Mouse (Mus musculus): ENCODE results near the gene Faah. TPM values are rescaled to one million over a fixed set of nuclear protein-coding genes. Genes with fewer than 3 reads are reported as not detected.

Faah gene
- polyA plus RNA-seq, 1 experiment = not detected

- peaks cover 7% of the 10 kb centered on the region; the same call in 1 of the 2 replicates for H3K4me1 ChIP-seq (ENCODE audit: control insufficient read depth, insufficient read depth, low read length)
- no peak for TF ChIP-seq POLR2A (IDR thresholded peaks at IDR 0.05; ENCODE audit: borderline replicate concordance, low read depth, low read length)
- TF ChIP-seq CTCF (IDR thresholded peaks at IDR 0.05; ENCODE audit: low read depth, low read length) = no peak
- H3K27ac ChIP-seq (ENCODE audit: insufficient read depth, low read depth, low read length) = no peak overlapping the region
- H3K4me3 ChIP-seq (ENCODE audit: insufficient read depth, low read length) = no peak overlapping the region
These were observed 30.0 kb upstream of the Faah start for GRCm38 (mm10) chr4:116047681-116048080.

GRCm38 (mm10) chr4:116046604-116047003, 28.9 kb upstream of the Faah start:
- Histone ChIP-seq H3K4me3 (ENCODE audit: insufficient read depth, low read length) (no peak overlapping the region), H3K4me1 (ENCODE audit: control insufficient read depth, insufficient read depth, low read length) (peaks cover 7% of the 10 kb centered on the region; the same call in 1 of the 2 replicates), H3K27ac (ENCODE audit: insufficient read depth, low read depth, low read length) (no peak overlapping the region)
- TF ChIP-seq POLR2A (IDR thresholded peaks at IDR 0.05; ENCODE audit: borderline replicate concordance, low read depth, low read length) (no peak), CTCF (IDR thresholded peaks at IDR 0.05; ENCODE audit: low read depth, low read length) (no peak)

- Histone ChIP-seq H3K4me3 (ENCODE audit: insufficient read depth, low read length) (no peak overlapping the region), H3K4me1 (ENCODE audit: control insufficient read depth, insufficient read depth, low read length) (0 out of 2 replicates have a peak, but pooled peaks cover 2% of the 10 kb centered on the region), H3K27ac (ENCODE audit: insufficient read depth, low read depth, low read length) (no peak overlapping the region)
- no peak for TF ChIP-seq POLR2A (IDR thresholded peaks at IDR 0.05; ENCODE audit: borderline replicate concordance, low read depth, low read length)
- no peak for TF ChIP-seq CTCF (IDR thresholded peaks at IDR 0.05; ENCODE audit: low read depth, low read length)
These were observed 24.5 kb upstream of the Faah start for GRCm38 (mm10) chr4:116042186-116042585.

GRCm38 (mm10) chr4:116040466-116040865, 22.7 kb upstream of the Faah start:
- no peak for TF ChIP-seq POLR2A (IDR thresholded peaks at IDR 0.05; ENCODE audit: borderline replicate concordance, low read depth, low read length)
- no peak for TF ChIP-seq CTCF (IDR thresholded peaks at IDR 0.05; ENCODE audit: low read depth, low read length)
- Histone ChIP-seq H3K27ac (ENCODE audit: insufficient read depth, low read depth, low read length) (no peak overlapping the region), H3K4me3 (ENCODE audit: insufficient read depth, low read length) (no peak overlapping the region), H3K4me1 (ENCODE audit: control insufficient read depth, insufficient read depth, low read length) (no peaks in the 10 kb centered on the region)

GRCm38 (mm10) chr4:116033374-116033773, 15.6 kb upstream of the Faah start:
- H3K27ac ChIP-seq (ENCODE audit: insufficient read depth, low read depth, low read length) = no peak overlapping the region
- TF ChIP-seq POLR2A (IDR thresholded peaks at IDR 0.05; ENCODE audit: borderline replicate concordance, low read depth, low read length) = no peak
- TF ChIP-seq CTCF (IDR thresholded peaks at IDR 0.05; ENCODE audit: low read depth, low read length) = no peak

GRCm38 (mm10) chr4:116032906-116033305, 15.2 kb upstream of the Faah start:
- Histone ChIP-seq H3K4me1 (ENCODE audit: control insufficient read depth, insufficient read depth, low read length) (no peaks in the 10 kb centered on the region), H3K27ac (ENCODE audit: insufficient read depth, low read depth, low read length) (no peak overlapping the region), H3K4me3 (ENCODE audit: insufficient read depth, low read length) (no peak overlapping the region)
- TF ChIP-seq CTCF (IDR thresholded peaks at IDR 0.05; ENCODE audit: low read depth, low read length) (no peak), POLR2A (IDR thresholded peaks at IDR 0.05; ENCODE audit: borderline replicate concordance, low read depth, low read length) (no peak)

More at GRCm38 (mm10) chr4:116033374-116033773, 15.6 kb upstream of the Faah start:
- Histone ChIP-seq H3K4me3 (ENCODE audit: insufficient read depth, low read length) (no peak overlapping the region), H3K4me1 (ENCODE audit: control insufficient read depth, insufficient read depth, low read length) (no peaks in the 10 kb centered on the region)

GRCm38 (mm10) chr4:116017300-116017901, 325 bp downstream of the Faah start:
- Histone ChIP-seq H3K4me1 (ENCODE audit: control insufficient read depth, insufficient read depth, low read length) (no peaks in the 10 kb centered on the region), H3K27ac (ENCODE audit: insufficient read depth, low read depth, low read length) (no peak overlapping the region), H3K4me3 (ENCODE audit: insufficient read depth, low read length) (peak overlapping the region; percentile 69)
- no peak for TF ChIP-seq POLR2A (IDR thresholded peaks at IDR 0.05; ENCODE audit: borderline replicate concordance, low read depth, low read length)

GRCm38 (mm10) chr4:116016862-116017299, 845 bp downstream of the Faah start:
- H3K27ac ChIP-seq (ENCODE audit: insufficient read depth, low read depth, low read length) = no peak overlapping the region
- TF ChIP-seq POLR2A (IDR thresholded peaks at IDR 0.05; ENCODE audit: borderline replicate concordance, low read depth, low read length) (no peak), CTCF (IDR thresholded peaks at IDR 0.05; ENCODE audit: low read depth, low read length) (no peak)

GRCm38 (mm10) chr4:116016396-116016795, 1.3 kb downstream of the Faah start:
- Histone ChIP-seq H3K27ac (ENCODE audit: insufficient read depth, low read depth, low read length) (no peak overlapping the region), H3K4me3 (ENCODE audit: insufficient read depth, low read length) (no peak overlapping the region)

More at GRCm38 (mm10) chr4:116016862-116017299, 845 bp downstream of the Faah start:
- Histone ChIP-seq H3K4me3 (ENCODE audit: insufficient read depth, low read length) (peak overlapping the region; percentile 69), H3K4me1 (ENCODE audit: control insufficient read depth, insufficient read depth, low read length) (no peaks in the 10 kb centered on the region)

GRCm38 (mm10) chr4:116015996-116016395, 1.7 kb downstream of the Faah start:
- TF ChIP-seq CTCF (IDR thresholded peaks at IDR 0.05; ENCODE audit: low read depth, low read length) = no peak
- TF ChIP-seq POLR2A (IDR thresholded peaks at IDR 0.05; ENCODE audit: borderline replicate concordance, low read depth, low read length) = no peak
- no peak overlapping the region for H3K27ac ChIP-seq (ENCODE audit: insufficient read depth, low read depth, low read length)
- no peaks in the 10 kb centered on the region for H3K4me1 ChIP-seq (ENCODE audit: control insufficient read depth, insufficient read depth, low read length)
- H3K4me3 ChIP-seq (ENCODE audit: insufficient read depth, low read length) = no peak overlapping the region

More at GRCm38 (mm10) chr4:116016396-116016795, 1.3 kb downstream of the Faah start:
- TF ChIP-seq CTCF (IDR thresholded peaks at IDR 0.05; ENCODE audit: low read depth, low read length) (no peak), POLR2A (IDR thresholded peaks at IDR 0.05; ENCODE audit: borderline replicate concordance, low read depth, low read length) (no peak)
- no peaks in the 10 kb centered on the region for H3K4me1 ChIP-seq (ENCODE audit: control insufficient read depth, insufficient read depth, low read length)

Data from bone marrow macrophage, adult 2 months (primary cell).